Mouse (Mus musculus) heart, adult 8-10 months (tissue): ENCODE data around the gene Tes. TPM values are rescaled to one million over a fixed set of nuclear protein-coding genes. Genes with fewer than 3 reads are reported as not detected.

ENCODE experiments used
- total RNA-seq, 4 experiments: library from RNA; stranded (reverse); gene quantifications; 2 replicates each; pipeline ENCODE4 v1.2.4; 2022

Tes gene
- total RNA-seq, 4 experiments from 2014 or later = 2.2 to 3.0 (median 2.6) TPM

Other genes starting within 250 kb of the Tes start
- gene Tfec, start 166.7 kb upstream of the Tes start, total RNA-seq = under 1 TPM; 0.16 to 0.22 (median 0.19) TPM
- gene Cav2, start 216.0 kb downstream of the Tes start, total RNA-seq = 10 to 100 TPM; 28.1 to 43.5 (median 41.9) TPM
- gene Cav1, start 241.2 kb downstream of the Tes start, total RNA-seq = 100 to 1,000 TPM; 156 to 240 (median 203) TPM